ENCODE assay signal across 12 mouse cellular contexts in the genomic region with DNA sequence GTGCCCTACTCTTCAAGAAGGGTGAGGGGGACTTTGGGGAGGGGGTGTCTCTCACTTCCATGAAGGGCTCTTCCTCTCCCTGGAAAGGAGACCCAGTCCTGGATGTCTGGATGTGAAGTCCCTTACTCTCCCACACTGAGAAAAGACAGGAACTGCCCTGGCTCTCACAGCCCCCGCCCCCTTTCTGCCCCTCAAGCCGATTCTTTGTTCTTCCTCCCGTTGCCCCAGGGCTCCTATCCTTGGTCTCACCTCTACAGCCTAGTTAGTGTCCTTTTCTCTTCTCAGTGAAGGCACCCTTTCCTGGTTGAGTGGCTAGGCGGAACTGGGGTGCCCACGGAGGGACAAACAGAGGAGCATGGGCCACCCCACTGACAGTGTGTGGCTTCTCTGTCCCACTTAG. TPM values are rescaled to one million over a fixed set of nuclear protein-coding genes. Genes with fewer than 3 reads are reported as not detected.
A peak's percentile ranks its signal among the peaks of the same experiment; 100 is the strongest.
DNase-seq lines count a peak whose midpoint lies in the region; ATAC-seq and TF ChIP-seq lines count a peak whose summit lies in the region.
"Had no signal": no experiment of that assay in that cellular context is flagged by ENCODE, and none has a peak within 500 bp of the region (broad histone marks: within the 10 kb centered on the region; RNA-seq: fewer than 3 reads in every experiment).

Gene Sox10 (minus strand): TSS at position 101 of the 400 bp plus-strand sequence.

- H3K4me2 ChIP-seq in forebrain, embryonic 16.5 days (ENCODE audit: low read length): no peak within 1 kb of the TSS
- no peak within 1 kb of the TSS for H3K4me2 ChIP-seq in forebrain, embryonic 14.5 days (ENCODE audit: low read length)
- peak within 1 kb of the TSS; percentile 20; the same call in 1 of the 2 replicates for H3K4me2 ChIP-seq in neural tube, embryonic 11.5 days (ENCODE audit: low read depth)
- no peak within 1 kb of the TSS for H3K4me2 ChIP-seq in stomach, embryonic 16.5 days (ENCODE audit: low read depth, low read length)
- no peak within 1 kb of the TSS for H3K4me2 ChIP-seq in liver, postnatal 0 days (ENCODE audit: low read depth, low read length)
- H3K4me2 ChIP-seq: forebrain, embryonic 13.5 days had no signal

- TF ChIP-seq CTCF in liver, postnatal 0 days (IDR thresholded peaks at IDR 0.05; ENCODE audit: low read depth): no peak

- 43% methylated on average over 5 of the region's 5 CpGs for WGBS in forebrain, embryonic 16.5 days
- WGBS in forebrain, embryonic 14.5 days: 45% methylated on average over 5 of the region's 5 CpGs
- 40% methylated on average over 5 of the region's 5 CpGs for WGBS in neural tube, embryonic 11.5 days
- WGBS in stomach, embryonic 16.5 days: 48% methylated on average over 5 of the region's 5 CpGs
- WGBS in liver, postnatal 0 days (ENCODE audit: insufficient replicate concordance): 55% methylated on average over 5 of the region's 5 CpGs

- DNase-seq in forebrain, embryonic 14.5 days (ENCODE audit: low spot score): no peak
- DNase-seq in neural tube, embryonic 11.5 days (ENCODE audit: low spot score): no peak
- DNase-seq in neural tube, embryonic 10.5 days (ENCODE audit: extremely low spot score, low spot score): no peak
- DNase-seq in left cerebral cortex, postnatal 36 days (ENCODE audit: low spot score in 2 of 2): no peak
- DNase-seq in liver, postnatal 0 days: no peak
- no peak for DNase-seq in kidney, postnatal 25 days
- DNase-seq: liver, embryonic 13.5 days had no signal

- no peak for TF ChIP-seq EP300 in liver, postnatal 0 days (IDR thresholded peaks at IDR 0.05; ENCODE audit: low read depth)

- no peak within 1 kb of the TSS for H3K27ac ChIP-seq in forebrain, embryonic 16.5 days (ENCODE audit: low read length)
- no peak within 1 kb of the TSS for H3K27ac ChIP-seq in forebrain, embryonic 14.5 days (ENCODE audit: low read depth, low read length)
- H3K27ac ChIP-seq in neural tube, embryonic 11.5 days (ENCODE audit: low read depth, low read length): peak within 1 kb of the TSS; percentile 67
- peak within 1 kb of the TSS; percentile 42; the same call in 1 of the 2 replicates for H3K27ac ChIP-seq in stomach, embryonic 16.5 days (ENCODE audit: low read length)
- no peak within 1 kb of the TSS for H3K27ac ChIP-seq in liver, postnatal 0 days (ENCODE audit: low read depth)
- H3K27ac ChIP-seq: forebrain, embryonic 13.5 days; liver, embryonic 13.5 days had no signal

- no peak within 1 kb of the TSS for H3K4me3 ChIP-seq in forebrain, embryonic 16.5 days (replicated peaks; ENCODE audit: low read length)
- H3K4me3 ChIP-seq in forebrain, embryonic 14.5 days (ENCODE audit: low read depth, low read length): no peak within 1 kb of the TSS
- peak within 1 kb of the TSS; percentile 28 for H3K4me3 ChIP-seq in neural tube, embryonic 11.5 days (ENCODE audit: low read depth, low read length)
- peak within 1 kb of the TSS; percentile 25; the same call in 1 of the 2 replicates for H3K4me3 ChIP-seq in stomach, embryonic 16.5 days (replicated peaks; ENCODE audit: low read length)
- no peak within 1 kb of the TSS for H3K4me3 ChIP-seq in liver, postnatal 0 days (ENCODE audit: low read depth, low read length)
- H3K4me3 ChIP-seq: forebrain, embryonic 13.5 days; liver, embryonic 13.5 days; myocyte had no signal

- no peaks in the 10 kb centered on the region for H3K9me3 ChIP-seq in forebrain, embryonic 16.5 days (ENCODE audit: control insufficient read depth, low read length)
- no peaks in the 10 kb centered on the region for H3K9me3 ChIP-seq in forebrain, embryonic 14.5 days (replicated peaks; ENCODE audit: control insufficient read depth, low read length)
- no peaks in the 10 kb centered on the region for H3K9me3 ChIP-seq in neural tube, embryonic 11.5 days (ENCODE audit: control insufficient read depth, low read length)
- no peaks in the 10 kb centered on the region for H3K9me3 ChIP-seq in stomach, embryonic 16.5 days (replicated peaks; ENCODE audit: control insufficient read depth, low read length)
- H3K9me3 ChIP-seq in liver, postnatal 0 days (ENCODE audit: low read length): no peaks in the 10 kb centered on the region
- H3K9me3 ChIP-seq: forebrain, embryonic 13.5 days; liver, embryonic 13.5 days had no signal

- H3K27me3 ChIP-seq in forebrain, embryonic 16.5 days (replicated peaks; ENCODE audit: control insufficient read depth, insufficient read depth, low read length): peaks cover 32% of the 10 kb centered on the region
- H3K27me3 ChIP-seq in forebrain, embryonic 14.5 days (replicated peaks; ENCODE audit: control insufficient read depth, insufficient read depth, low read length): peaks cover 39% of the 10 kb centered on the region
- peaks cover 42% of the 10 kb centered on the region for H3K27me3 ChIP-seq in neural tube, embryonic 11.5 days (ENCODE audit: control insufficient read depth, insufficient read depth, low read length)
- peaks cover 56% of the 10 kb centered on the region for H3K27me3 ChIP-seq in stomach, embryonic 16.5 days (ENCODE audit: control insufficient read depth, insufficient read depth, low read length)
- H3K27me3 ChIP-seq in liver, postnatal 0 days (ENCODE audit: insufficient read depth, low read length): peaks cover 45% of the 10 kb centered on the region

- H3K36me3 ChIP-seq in forebrain, embryonic 16.5 days (ENCODE audit: control insufficient read depth, insufficient read depth): no peaks in the 10 kb centered on the region
- no peaks in the 10 kb centered on the region for H3K36me3 ChIP-seq in forebrain, embryonic 14.5 days (ENCODE audit: control insufficient read depth, insufficient read depth, low read length)
- H3K36me3 ChIP-seq in neural tube, embryonic 11.5 days (ENCODE audit: control insufficient read depth, insufficient read depth, low read length): no peaks in the 10 kb centered on the region
- no peaks in the 10 kb centered on the region for H3K36me3 ChIP-seq in stomach, embryonic 16.5 days (ENCODE audit: control insufficient read depth, insufficient read depth, low read length)
- no peaks in the 10 kb centered on the region for H3K36me3 ChIP-seq in liver, postnatal 0 days (replicated peaks; ENCODE audit: insufficient read depth, low read length)
- H3K36me3 ChIP-seq: liver, embryonic 13.5 days had no signal

- peak within 1 kb of the TSS; percentile 13; the same call in 1 of the 2 replicates for H3K9ac ChIP-seq in forebrain, embryonic 16.5 days (replicated peaks; ENCODE audit: low read depth, low read length)
- no peak within 1 kb of the TSS for H3K9ac ChIP-seq in forebrain, embryonic 14.5 days (ENCODE audit: low read length)
- peak within 1 kb of the TSS; percentile 39 for H3K9ac ChIP-seq in neural tube, embryonic 11.5 days (ENCODE audit: low read length)
- H3K9ac ChIP-seq in stomach, embryonic 16.5 days (ENCODE audit: low read length): peak within 1 kb of the TSS; percentile 47
- H3K9ac ChIP-seq in liver, postnatal 0 days (replicated peaks): no peak within 1 kb of the TSS
- H3K9ac ChIP-seq: forebrain, embryonic 13.5 days; liver, embryonic 13.5 days had no signal

- no peak for ATAC-seq in forebrain, embryonic 16.5 days
- no peak for ATAC-seq in forebrain, embryonic 14.5 days
- no peak for ATAC-seq in neural tube, embryonic 11.5 days (ENCODE audit: insufficient read depth, low FRiP score, low TSS enrichment)
- ATAC-seq in stomach, embryonic 16.5 days (ENCODE audit: insufficient read depth, low FRiP score): no peak
- no peak for ATAC-seq in liver, postnatal 0 days
- ATAC-seq: forebrain, embryonic 13.5 days had no signal

- intact Hi-C loops in left cerebral cortex, postnatal 36 days (cut with DNase I): no loop called here

- peaks cover 4% of the 10 kb centered on the region; the same call in 1 of the 2 replicates for H3K4me1 ChIP-seq in forebrain, embryonic 16.5 days (replicated peaks; ENCODE audit: control insufficient read depth, insufficient read depth, low read length)
- H3K4me1 ChIP-seq in forebrain, embryonic 14.5 days (ENCODE audit: control insufficient read depth, insufficient read depth, low read length): 0 out of 2 replicates have a peak, but pooled peaks cover 2% of the 10 kb centered on the region
- peaks cover 10% of the 10 kb centered on the region for H3K4me1 ChIP-seq in neural tube, embryonic 11.5 days (ENCODE audit: control insufficient read depth, insufficient read depth, low read length)
- no peaks in the 10 kb centered on the region for H3K4me1 ChIP-seq in stomach, embryonic 16.5 days (ENCODE audit: control insufficient read depth, insufficient read depth, low read length)
- no peaks in the 10 kb centered on the region; the same call in 1 of the 2 replicates for H3K4me1 ChIP-seq in liver, postnatal 0 days (ENCODE audit: insufficient read depth)
- H3K4me1 ChIP-seq: liver, embryonic 13.5 days had no signal

RNA-seq across cellular contexts. Expression of gene Sox10, which starts in this region (rescaled TPM):
- polyA plus RNA-seq in forebrain, embryonic 16.5 days (2015; fragmentation: Nextera tagmentation; extraction: Ambion mirVana): 2.0 and 2.2 TPM in 2 replicates
- polyA plus RNA-seq in forebrain, embryonic 14.5 days (2014; fragmentation: Nextera tagmentation; extraction: Ambion mirVana): 0.89 and 1.9 TPM in 2 replicates
- polyA plus RNA-seq in neural tube, embryonic 11.5 days (2014; fragmentation: Nextera tagmentation; extraction: Ambion mirVana): 25.3 and 32.9 TPM in 2 replicates
- total RNA-seq in left cerebral cortex, postnatal 36 days (2021): 10 to 100 TPM; 29.2 to 29.8 TPM
- polyA plus RNA-seq in stomach, embryonic 16.5 days (2015; fragmentation: Nextera tagmentation; extraction: Ambion mirVana): 5.3 and 5.4 TPM in 2 replicates
- polyA plus RNA-seq in liver, postnatal 0 days (2015; fragmentation: Nextera tagmentation; extraction: Ambion mirVana): 0.07 and 0.08 TPM in 2 replicates
- total RNA-seq: hematopoietic stem cell, adult 5-6 weeks had no signal
- polyA plus RNA-seq: myocyte had no signal

Comparison
In these comparisons a context has a peak if more than half of its experiments do, and no peak if none do; other contexts are left out.
1. H3K9ac ChIP-seq: peak in forebrain, embryonic 16.5 days (single experiment), neural tube, embryonic 11.5 days (single experiment) and stomach, embryonic 16.5 days (single experiment); none in forebrain, embryonic 14.5 days (single experiment) and liver, postnatal 0 days (single experiment).
2. H3K27ac ChIP-seq: peak in neural tube, embryonic 11.5 days (single experiment) and stomach, embryonic 16.5 days (single experiment); none in forebrain, embryonic 16.5 days (single experiment), forebrain, embryonic 14.5 days (single experiment) and liver, postnatal 0 days (single experiment).
3. H3K4me3 ChIP-seq: peak in neural tube, embryonic 11.5 days (single experiment) and stomach, embryonic 16.5 days (single experiment); none in forebrain, embryonic 16.5 days (single experiment), forebrain, embryonic 14.5 days (single experiment) and liver, postnatal 0 days (single experiment).